Mouse (Mus musculus) layer of hippocampus, adult 9-10 months (tissue): ENCODE measurements around the gene St6galnac3.

Experiments
- DNase-seq: peaks from one replicate; pipeline ENCODE4 v3.0.0; 2022; ENCODE audit warnings: low spot score

St6galnac3 gene

DNA sequence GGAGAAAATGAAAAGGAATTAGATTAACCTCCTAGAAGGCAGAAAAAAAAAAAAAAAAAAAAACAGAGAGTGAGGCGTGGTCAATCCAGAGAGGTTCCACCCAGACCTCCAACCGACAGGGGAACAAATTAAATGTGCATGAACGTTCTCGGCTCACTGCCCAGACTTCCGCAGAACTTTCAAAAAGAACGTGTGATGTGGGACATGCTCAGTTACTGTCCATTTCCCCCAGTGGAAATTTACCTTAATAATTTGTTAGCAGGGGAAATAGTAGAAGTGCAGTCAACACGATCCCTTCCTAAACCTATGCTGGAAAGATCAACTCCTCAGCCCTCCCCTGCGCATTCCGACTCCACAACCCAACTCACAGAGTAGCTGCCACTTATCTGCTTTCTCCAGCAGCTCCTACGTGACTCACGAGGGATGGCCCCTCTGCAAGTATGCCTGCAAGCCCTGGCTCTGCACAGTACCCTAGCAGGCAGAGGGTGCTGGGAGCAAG lies 35.1 kb downstream of the St6galnac3 start:
- no peak for DNase-seq

DNA sequence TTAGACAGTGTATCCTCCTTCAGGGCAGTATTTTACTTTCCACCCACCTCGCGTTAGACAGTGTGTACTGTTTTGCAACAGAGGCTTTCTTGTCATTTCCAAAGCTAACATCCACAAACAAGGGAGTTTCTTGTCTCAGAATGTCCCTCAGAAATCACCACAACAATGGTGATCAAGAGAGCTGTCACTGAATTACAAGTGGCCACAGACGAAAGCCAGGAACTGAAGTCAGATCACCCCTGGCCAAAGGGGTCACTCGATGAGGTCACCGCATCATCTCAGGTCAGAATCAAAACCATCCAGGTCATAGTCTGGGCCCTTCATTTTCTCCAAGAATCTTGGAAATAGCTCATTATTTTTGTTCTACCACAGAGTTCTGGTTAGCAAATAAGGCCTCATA lies 37.1 kb downstream of the St6galnac3 start:
- no peak for DNase-seq

DNA sequence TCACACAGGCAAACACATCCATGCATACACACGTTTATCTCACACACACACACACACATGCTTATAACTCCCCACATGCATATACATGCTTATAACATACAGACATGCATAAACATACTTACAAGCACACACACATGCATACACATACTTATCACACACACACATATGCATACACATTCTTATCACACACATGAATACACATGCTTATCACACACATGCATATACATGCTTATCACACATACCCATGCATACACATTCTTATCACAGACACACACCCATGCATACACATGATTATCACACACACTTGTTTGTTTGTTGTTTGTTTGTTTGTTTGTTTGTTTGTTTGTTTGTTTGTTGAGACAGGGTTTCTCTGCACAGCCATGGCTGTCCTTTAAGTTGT lies 40.1 kb downstream of the St6galnac3 start:
- DNase-seq = no peak

DNA sequence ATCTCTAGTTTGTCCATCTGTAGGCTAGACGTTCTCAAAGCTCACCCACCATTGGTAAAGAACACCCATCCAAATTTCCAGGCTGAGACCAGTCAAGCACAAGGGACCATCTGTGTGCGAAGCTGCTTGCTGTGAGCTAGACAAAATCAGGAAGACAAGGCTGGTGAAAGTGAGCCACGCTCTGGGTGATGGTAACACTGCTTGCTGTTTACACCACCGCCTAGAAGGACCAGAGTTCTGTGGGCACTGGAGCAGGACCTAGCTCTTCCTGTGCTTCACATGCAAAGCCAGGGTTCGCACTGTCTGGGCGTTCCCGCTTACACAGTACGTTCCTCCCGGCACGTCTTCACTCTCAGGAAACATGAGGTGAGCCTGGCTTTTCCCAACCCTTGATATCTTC lies 42.7 kb downstream of the St6galnac3 start:
- DNase-seq = no peak

DNA sequence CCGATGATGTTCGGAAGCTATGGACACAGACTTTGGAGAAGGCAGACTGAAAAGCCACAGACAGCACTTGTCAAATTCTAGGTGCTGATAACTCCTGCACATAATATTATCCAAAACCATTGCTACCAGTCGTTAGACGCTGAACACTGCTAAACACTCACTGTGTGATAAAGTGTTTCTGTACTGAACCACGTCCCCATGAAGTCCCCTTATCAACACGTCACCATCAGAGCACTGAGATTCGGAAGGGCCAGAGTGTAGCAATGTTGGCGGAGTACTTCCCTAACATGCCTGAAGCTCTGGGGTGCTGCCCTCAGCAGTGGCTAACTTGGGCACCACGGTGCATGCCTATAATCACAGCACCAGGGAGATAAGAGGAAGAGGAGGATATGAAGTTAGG lies 43.3 kb downstream of the St6galnac3 start:
- DNase-seq = no peak

DNA sequence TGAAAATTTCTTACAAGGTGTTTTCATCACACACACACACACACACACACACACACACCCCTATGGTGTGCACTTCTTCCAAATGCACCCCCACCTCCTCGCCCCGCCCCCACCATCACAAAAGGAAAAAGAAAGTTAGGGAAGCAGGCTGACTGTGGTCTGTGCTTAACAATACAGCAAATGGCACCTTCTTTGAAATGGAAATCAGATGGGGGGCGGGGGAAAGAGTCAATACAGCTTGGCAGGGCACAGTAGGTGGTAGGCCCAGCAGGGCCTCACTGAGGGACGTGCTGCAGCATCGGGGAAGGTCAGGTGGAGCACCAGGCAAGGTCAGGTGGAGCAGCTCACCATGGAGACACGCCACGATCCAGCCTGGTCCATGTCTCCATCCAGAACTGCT lies 49.1 kb downstream of the St6galnac3 start:
- no peak for DNase-seq

DNA sequence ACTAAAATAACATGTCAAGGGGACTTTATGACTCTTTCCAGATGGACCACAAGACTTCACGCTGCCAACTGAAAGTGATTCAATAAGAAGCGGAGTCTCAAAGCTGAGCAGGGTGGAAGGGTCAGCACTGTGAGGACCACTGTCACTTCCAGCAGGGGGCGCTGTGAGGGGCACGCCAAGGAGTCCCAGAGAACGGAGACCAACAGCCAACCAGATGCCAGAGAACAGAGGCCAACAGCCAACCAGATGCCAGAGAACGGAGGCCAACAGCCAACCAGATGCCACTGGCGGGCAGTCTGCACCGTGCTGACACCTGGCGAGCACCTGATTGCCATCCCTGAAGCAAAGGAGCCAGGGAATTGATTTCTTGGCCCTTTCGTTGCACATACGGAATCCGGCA lies 49.9 kb downstream of the St6galnac3 start:
- DNase-seq = no peak

DNA sequence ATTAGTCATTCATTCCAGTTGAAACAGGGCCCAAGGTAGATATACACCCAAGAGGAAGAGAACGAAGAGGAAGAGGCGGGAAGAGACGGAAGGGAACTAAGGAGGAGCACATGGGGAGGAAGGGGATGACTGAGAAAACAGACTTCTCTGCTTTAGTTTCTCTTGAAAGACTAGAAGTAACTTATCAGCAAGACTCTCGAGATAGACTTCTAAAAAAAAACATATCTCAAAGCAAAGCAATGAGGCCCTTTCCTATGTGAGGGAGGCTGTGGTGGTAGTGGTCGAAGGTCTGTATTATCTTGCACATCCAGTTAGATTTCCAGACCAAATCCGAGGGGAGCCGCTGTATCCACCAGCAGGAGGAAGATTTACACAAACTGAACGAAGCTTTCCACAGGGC lies 50.6 kb downstream of the St6galnac3 start:
- DNase-seq = no peak

DNA sequence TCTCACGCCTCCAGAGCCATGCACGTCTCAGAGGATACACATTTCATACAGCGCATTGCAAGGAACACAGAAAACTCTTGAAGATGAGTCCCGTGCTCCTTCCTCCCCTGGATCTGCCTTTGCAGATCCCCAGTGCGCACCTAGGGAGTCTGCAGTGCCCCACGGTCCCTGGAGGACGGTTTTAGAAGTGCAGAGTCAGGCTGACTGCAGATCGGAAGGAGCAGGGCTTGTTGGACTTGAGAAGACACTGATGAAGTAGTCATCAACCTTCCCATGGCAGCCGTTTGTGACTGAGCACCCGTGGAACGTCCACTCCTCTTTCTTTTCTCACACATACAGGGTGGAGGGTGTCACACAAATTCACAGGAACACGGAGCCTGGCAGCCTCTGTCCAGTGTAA lies 51.5 kb downstream of the St6galnac3 start:
- DNase-seq = no peak

DNA sequence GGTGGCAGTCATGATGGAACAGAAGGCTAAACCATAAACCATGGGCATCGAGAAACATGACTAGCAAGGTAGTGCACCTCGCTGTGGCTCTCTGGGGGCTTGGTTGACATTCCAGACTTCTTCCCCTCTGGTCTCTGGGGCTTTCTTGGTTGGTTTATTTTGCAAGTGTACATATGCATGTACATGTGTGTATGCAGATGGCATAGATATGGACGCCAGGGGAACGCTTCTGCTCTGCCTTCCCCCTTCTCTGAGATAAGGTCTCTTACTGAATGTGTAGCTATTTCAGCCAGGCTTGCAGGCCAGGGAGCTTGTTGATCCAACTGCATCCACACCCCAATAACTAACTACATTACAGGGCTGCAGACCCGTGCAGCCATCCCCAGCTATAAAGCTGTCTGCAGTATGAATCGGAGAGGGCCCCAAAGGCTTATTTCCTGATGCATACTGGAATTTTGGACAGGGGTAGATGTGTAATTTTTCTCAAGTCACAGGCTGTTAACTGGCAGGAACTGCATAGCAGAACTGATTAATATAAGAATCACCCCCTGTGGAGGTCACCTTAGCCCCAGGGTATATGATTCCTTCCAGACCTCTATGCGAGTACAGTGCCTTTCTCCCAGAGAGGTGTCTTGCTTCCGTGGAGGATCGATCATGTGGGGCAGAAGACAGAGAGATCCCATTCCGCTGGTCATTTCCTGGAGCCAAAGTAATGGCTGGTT lies 53.9 kb downstream of the St6galnac3 start:
- no peak for DNase-seq

DNA sequence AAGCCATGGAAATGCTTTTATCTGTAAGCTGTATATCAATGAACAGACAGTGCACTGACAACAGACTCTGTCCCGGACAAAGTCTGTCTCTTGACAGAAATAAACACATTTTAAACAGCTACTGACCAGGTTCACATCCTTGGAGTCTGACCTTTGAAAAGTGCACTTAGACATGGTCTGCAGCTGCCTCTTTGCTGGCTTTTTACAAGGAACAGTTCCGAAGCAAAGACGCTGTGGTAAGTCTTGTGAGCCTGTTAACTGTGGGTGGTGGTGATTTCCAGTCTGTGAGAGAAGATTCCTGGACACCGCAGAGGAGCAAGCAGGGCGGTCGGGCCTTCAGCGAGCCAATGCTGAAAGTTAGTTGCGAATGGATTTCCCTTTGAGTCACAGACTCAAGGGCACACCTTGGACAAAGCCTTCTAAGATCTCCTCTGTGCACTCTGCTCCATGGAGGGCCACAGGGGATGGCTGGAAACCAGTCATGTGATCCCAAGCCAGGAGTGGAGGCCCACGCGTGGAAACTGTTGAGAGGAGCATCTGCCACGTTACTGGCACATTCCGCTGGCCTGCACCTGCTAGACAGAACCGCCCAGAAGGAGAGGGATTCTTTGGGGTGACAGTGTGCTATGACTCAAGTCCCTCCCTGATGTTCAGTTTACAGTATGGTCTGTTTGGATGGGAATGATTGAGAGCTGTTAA lies 55.1 kb downstream of the St6galnac3 start:
- no peak for DNase-seq

DNA sequence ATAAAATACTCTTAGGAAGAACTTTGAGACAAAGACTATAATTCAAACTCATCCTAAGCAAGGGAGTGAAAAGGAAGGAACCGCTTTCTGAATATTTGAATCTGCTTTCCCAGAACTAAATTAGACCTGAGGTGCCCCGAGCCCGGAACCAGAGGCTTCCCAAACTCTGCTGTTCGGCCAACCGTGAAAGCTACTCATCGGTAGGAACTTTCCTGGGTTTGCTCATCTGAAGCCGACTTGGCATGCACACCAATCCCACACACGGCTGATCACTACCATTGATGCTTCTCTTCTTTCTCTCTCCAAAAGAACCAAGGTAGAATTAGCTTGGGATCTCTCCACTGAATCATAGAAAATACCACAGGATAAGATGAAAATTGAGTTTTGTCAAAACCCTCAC lies 55.6 kb downstream of the St6galnac3 start:
- no peak for DNase-seq

DNA sequence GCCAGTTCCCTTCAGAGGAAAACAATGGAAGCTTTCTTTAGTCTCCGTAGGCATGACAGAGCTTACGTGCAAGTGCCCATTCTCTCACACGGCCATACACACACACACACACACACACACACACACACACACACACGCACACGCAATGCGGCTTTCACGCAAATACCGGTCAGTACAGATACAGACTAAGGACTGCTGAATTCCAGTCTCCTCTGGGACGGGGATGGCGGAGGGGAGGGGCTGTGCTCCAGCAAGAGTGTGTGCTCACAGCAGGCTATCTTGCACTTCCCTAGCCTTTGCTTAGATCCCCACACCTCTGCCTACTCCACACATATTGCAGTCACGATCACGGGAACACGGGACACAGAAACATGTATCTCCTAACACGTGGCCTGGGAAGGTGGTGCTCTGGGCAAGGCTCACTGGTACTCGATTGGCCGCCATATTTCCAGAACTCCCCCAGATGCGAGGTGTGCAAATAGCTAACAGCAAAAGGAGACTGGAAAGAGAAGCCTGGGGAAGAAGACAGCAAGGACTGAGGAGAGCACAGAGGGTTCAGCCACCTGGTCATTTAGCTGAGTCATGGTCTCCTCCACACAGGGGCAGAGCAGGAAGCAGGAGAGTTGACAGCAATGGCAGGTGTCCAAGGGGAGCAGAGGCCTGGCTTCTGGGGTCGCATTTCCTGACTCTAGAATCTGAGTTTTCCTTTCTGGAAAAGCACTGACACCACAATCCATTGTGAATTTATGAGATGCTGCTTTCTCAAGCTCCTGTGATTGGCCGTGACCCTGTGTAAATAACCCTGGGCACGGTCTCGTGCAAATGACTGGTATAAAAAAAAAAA lies 56.3 kb downstream of the St6galnac3 start:
- DNase-seq = no peak

DNA sequence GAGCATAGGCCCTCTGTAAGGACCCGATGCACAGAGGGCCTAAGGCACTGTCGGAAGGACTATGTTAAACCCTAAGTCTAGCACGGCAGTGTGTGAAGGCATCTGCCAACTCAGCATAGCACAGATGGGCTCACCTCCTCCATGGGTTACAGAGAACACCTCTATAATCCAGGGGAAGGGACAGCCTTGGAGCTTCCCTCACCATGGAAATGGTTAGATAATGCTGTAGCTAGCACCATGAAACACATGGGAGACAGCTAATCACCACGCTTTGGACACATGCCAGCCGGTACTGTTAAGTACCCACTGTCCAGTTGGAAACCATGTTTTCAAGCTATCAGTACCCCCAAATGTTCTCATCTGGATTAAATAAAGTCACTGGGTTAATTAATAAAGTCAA lies 60.3 kb downstream of the St6galnac3 start:
- DNase-seq = no peak

DNA sequence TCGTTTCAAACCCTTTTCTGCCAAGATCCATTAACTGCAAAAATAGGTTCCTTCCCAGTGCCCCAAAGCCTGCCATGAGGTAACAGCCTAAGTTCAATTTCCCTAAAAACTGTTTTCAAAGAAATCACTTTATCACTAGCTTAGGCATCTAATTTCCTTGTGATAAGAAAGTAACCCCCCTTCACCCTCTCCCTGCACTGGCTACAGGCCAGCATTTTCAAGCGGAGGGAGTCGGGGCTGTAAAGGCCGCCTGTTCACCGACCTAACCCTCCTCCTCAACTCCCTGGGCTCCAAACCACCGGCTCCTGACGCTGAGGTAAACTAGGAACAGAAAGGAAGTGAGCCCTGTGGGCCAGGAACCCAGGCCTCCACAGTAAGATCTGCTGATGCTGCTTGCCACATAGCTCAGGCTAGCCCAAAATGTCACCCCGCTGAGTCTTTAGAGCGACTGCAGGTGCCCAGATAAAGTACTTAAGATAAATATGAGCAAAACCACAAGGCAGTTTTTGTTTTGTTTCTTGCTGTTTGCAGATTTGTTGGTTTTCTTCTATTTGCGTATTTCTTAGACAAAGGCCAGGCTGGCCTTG lies 61.0 kb downstream of the St6galnac3 start:
- DNase-seq = no peak

DNA sequence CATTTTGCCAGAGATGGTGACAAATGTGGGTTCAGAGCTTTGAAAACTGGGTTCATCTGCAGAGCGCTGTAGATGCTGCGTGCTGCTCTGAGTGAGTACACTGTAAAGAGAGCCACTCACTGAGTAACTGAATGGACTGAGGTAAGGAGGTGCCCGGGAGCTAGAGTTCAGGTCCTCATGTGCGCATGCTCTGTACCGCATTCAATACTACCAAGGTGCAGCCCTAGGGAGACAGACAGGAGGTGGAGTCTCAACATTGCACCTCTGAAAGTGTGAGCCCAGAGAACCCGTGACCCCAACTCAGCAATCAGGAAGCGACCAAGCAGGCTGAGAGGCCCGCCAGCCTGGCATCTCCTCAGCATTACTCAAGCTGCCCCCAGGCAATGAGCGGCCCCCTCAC lies 62.2 kb downstream of the St6galnac3 start:
- no peak for DNase-seq

DNA sequence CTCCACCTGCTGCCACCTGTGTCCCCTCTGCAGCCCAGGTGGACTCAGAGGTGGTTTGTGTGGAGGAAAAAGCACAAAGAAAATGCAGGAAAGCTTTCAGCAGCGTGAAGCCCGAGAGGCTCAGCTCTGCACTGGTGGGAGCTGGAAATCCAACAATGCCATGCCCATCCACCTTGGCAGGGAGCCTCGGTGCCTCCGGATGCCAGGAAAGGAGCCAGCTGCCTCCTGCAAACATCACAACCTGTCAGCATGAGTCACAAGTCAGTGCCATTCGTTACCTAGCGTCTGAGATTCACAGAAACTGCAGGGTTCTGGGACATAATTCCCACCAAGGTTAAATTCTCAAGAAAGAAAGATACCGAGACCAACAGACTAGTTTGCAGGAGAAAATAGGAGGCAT lies 63.0 kb downstream of the St6galnac3 start:
- DNase-seq = no peak

DNA sequence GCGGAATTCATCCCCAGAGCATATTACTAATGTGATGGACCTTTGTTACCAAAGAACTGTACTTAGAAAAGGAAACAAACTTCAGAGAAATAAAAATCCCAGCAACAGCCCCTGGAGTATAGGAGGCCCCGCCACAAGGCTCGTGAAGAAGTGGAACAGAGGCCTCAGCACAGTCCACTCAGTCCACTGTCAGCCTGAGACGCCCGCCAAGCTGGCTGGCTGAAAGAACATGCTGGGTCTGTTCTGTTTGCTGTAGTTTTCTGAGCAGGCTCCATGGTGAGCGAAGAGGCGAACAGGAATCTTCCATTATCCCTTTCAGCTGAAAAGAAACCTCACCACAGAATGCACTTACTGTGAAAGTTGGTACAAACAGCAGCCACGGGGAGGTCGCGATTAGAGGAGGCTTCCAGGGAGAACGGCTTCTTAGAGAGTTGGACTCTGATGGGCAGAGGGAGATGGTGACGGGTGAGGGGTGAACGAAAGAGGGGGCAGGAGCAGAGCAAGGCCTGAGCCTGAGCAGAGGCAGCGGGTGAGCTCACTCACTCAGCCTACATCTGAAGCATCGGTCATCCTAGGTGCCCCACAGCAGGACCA lies 65.3 kb downstream of the St6galnac3 start:
- no peak for DNase-seq

DNA sequence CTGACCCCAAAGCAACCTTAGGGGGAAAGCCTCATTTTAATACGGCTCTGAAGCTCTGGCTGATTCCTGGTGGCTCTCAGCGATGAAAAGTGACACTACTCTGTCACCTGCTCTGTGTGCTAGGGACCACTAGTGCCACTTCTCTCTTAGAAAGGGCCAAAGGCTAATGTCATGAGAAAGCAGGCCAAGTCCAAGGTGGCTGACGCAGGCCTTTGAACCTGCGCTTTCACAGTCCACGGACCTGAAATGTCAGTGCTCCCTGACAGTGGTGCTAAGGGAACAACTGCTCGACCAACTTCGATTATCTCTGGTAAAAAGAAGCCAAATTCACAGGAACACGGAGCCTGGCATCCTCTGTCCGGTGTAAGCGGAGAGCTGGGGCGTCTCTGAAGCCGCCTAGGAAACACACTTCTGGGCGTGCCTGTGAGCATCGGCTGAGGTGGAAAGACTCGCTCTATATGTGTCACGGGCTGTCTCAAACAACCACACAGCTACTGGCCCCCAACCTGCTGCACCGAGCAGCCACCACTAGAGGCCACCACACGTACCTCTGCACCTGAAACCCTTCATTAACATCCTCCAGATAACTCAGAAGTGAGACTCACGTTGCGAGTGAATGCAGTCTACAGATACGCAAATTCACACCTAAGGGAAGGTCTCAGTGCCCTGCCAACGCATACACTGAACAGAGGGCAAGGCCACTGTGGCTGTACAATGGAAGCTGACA lies 66.8 kb downstream of the St6galnac3 start:
- DNase-seq = no peak

DNA sequence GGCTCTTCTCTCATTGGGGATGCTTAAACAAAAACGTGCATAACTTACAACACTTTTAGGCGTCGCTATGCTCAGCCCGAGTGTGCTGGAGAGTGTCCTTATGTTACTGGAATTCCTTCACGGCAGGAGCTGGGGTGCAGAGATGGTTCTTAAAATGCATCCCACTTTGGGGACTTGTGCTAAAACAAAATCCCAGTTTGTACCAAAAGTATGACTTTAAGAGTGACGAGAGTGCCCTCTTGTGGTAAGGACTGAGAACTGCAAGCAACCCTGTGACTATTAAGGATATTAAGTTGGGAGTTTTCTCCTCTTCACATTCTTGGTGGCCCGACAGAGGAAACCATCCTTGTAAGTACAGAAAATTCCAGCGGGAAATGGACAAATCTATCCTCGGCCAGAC lies 69.9 kb downstream of the St6galnac3 start:
- peak; percentile 92 for DNase-seq

DNA sequence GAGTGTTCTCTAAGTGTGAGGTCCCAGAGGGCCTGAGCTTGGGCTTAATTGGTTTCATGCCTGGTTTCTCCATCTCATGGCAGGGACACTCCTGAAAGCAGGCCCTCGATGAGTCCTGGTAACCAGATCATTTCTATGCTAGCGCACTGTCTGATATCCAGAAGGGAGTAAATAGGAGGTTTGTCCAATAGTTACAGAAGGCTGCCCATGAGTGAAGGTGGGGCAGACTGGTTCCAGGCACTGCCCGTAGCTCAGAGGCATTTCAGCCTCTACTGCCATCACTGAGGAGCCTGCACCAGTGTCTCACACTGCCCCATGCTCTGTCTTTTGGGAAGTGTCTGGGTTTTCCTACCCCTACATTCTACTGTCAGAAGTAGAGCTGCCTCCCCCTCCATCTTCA lies 72.1 kb downstream of the St6galnac3 start:
- DNase-seq = no peak
